Comparison of ENCODE assay signal across 8 mouse cellular contexts in genomic region chr10:34296911-34297298, GRCm38 (mm10). TPM values are rescaled to one million over a fixed set of nuclear protein-coding genes. Genes with fewer than 3 reads are reported as not detected.
DNase-seq lines count a peak whose midpoint lies in the region; ATAC-seq and TF ChIP-seq lines count a peak whose summit lies in the region.

No protein-coding gene starts in this region.

- TF ChIP-seq EP300 in CH12.LX (IDR thresholded peaks at IDR 0.05; ENCODE audit: low read length) = peak; percentile 24; the same call in 1 of the 2 replicates
- no peak for TF ChIP-seq EP300 in liver, embryonic 14.5 days (IDR thresholded peaks at IDR 0.05; ENCODE audit: low read depth)

- peak overlapping the region; percentile 81 for H3K27ac ChIP-seq in gastrocnemius, adult 2 months
- H3K27ac ChIP-seq in CH12.LX (ENCODE audit: insufficient read depth, low read depth) = no peak overlapping the region
- H3K27ac ChIP-seq in forebrain, embryonic 14.5 days (ENCODE audit: low read depth, low read length) = peak overlapping the region; percentile 77
- H3K27ac ChIP-seq in liver, embryonic 14.5 days = no peak overlapping the region

- peak; percentile 32 for ATAC-seq in forebrain, embryonic 14.5 days
- no peak for ATAC-seq in liver, embryonic 14.5 days (ENCODE audit: insufficient read depth)
- no peak for ATAC-seq in megakaryocyte-erythroid progenitor cell, adult 5-6 weeks (replicated peaks; ENCODE audit: low FRiP score, low TSS enrichment, poor library complexity, severe bottlenecking)

- 2% methylated on average over 13 of the region's 13 CpGs for WGBS in forebrain, embryonic 14.5 days
- 9% methylated on average over 13 of the region's 13 CpGs for WGBS in liver, embryonic 14.5 days (ENCODE audit: insufficient replicate concordance)

- in situ Hi-C loops in CH12.LX (cut with MboI; ENCODE audit: low pct_ligation_motif_present, low pct_unique_long_range_greater_than_20kb, low sequenced_read_pairs) = no loop called here

- no peak for TF ChIP-seq RAD21 in CH12.LX (IDR thresholded peaks at IDR 0.05; ENCODE audit: low read depth, low read length)

- no peak for TF ChIP-seq POLR2A in CH12.LX (IDR thresholded peaks at IDR 0.05; ENCODE audit: low read depth, low read length)

- intact Hi-C loops in gastrocnemius, adult 2 months (cut with DNase I) = loop anchor here (2.0 kb wide), 1 partner anchor 14 kb away; the partner anchor contains the start of gene Tspyl1
- intact Hi-C loops in gastrocnemius, postnatal 36 days (cut with DNase I) = no loop called here

- TF ChIP-seq CTCF in gastrocnemius, adult 2 months (IDR thresholded peaks at IDR 0.05) = no peak
- TF ChIP-seq CTCF in CH12.LX (conservative IDR thresholded peaks at IDR 0.05 in 1 of 2, IDR thresholded peaks at IDR 0.05 in 1 of 2; ENCODE audit: low read depth in 2 of 2, low read length in 2 of 2) = no peak
- TF ChIP-seq CTCF in liver, embryonic 14.5 days (IDR thresholded peaks at IDR 0.05; ENCODE audit: low read depth) = no peak

- H3K79me2 ChIP-seq in CH12.LX (replicated peaks; ENCODE audit: control insufficient read depth, extremely low read depth, insufficient read depth, poor library complexity, severe bottlenecking) = peaks cover 31% of the 10 kb centered on the region

- peak overlapping the region; percentile 83 for H3K9ac ChIP-seq in CH12.LX (ENCODE audit: insufficient read depth, low read depth)
- peak overlapping the region; percentile 95 for H3K9ac ChIP-seq in forebrain, embryonic 14.5 days (ENCODE audit: low read length)
- H3K9ac ChIP-seq in liver, embryonic 14.5 days (replicated peaks) = peak overlapping the region; percentile 12; the same call in 1 of the 2 replicates

- H3K9me3 ChIP-seq in CH12.LX (replicated peaks; ENCODE audit: low read length) = no peaks in the 10 kb centered on the region
- no peaks in the 10 kb centered on the region for H3K9me3 ChIP-seq in forebrain, embryonic 14.5 days (replicated peaks; ENCODE audit: control insufficient read depth, low read length)
- H3K9me3 ChIP-seq in liver, embryonic 14.5 days (ENCODE audit: control insufficient read depth, low read length) = no peaks in the 10 kb centered on the region

- DNase-seq in gastrocnemius, adult 2 months = no peak
- no peak for DNase-seq in gastrocnemius, postnatal 36 days
- no peak for DNase-seq in CH12.LX (ENCODE audit: extremely low read depth)
- no peak for DNase-seq in forebrain, embryonic 14.5 days (ENCODE audit: low spot score)
- no peak for DNase-seq in liver, embryonic 14.5 days (ENCODE audit: low read depth in 3 of 3, low spot score in 3 of 3)
- no peak for DNase-seq in ovary, postnatal 10 days (ENCODE audit: low spot score)
- no peak for DNase-seq in testis, postnatal 10 days (ENCODE audit: low spot score)

- dilution Hi-C loops in CH12.LX (cut with MboI; ENCODE audit: extremely low pct_ligation_motif_present, extremely low pct_unique_long_range_greater_than_20kb, low sequenced_read_pairs) = no loop called here

- peak overlapping the region; percentile 78 for H3K4me3 ChIP-seq in gastrocnemius, adult 2 months
- H3K4me3 ChIP-seq in CH12.LX (replicated peaks in 1 of 3; ENCODE audit: low read depth in 2 of 3, low read length in 2 of 3, poor library complexity in 1 of 3) = peak overlapping the region; percentile 51 to 83 (median 76)
- H3K4me3 ChIP-seq in forebrain, embryonic 14.5 days (ENCODE audit: low read depth, low read length) = peak overlapping the region; percentile 69
- peak overlapping the region; percentile 61 to 75 for H3K4me3 ChIP-seq in liver, embryonic 14.5 days (ENCODE audit: insufficient read depth in 1 of 2, low read depth in 2 of 2, low read length in 2 of 2)

- H3K4me1 ChIP-seq in CH12.LX (ENCODE audit: control insufficient read depth in 1 of 2, insufficient read depth in 2 of 2) = peaks cover 0 to 34% of the 10 kb centered on the region in 2 experiments; a peak in 2 of 4 replicates
- peaks cover 14% of the 10 kb centered on the region for H3K4me1 ChIP-seq in forebrain, embryonic 14.5 days (ENCODE audit: control insufficient read depth, insufficient read depth, low read length)
- H3K4me1 ChIP-seq in liver, embryonic 14.5 days (replicated peaks; ENCODE audit: control insufficient read depth in 2 of 2, insufficient read depth in 2 of 2, low read length in 1 of 2) = 0 out of 4 replicates have a peak, but pooled peaks cover 0 to 4% of the 10 kb centered on the region in 2 experiments

- peak overlapping the region; percentile 52; the same call in 1 of the 2 replicates for H3K4me2 ChIP-seq in CH12.LX (ENCODE audit: insufficient read depth, low read depth, poor library complexity, severe bottlenecking)
- H3K4me2 ChIP-seq in forebrain, embryonic 14.5 days (ENCODE audit: low read length) = peak overlapping the region; percentile 82
- peak overlapping the region; percentile 88 for H3K4me2 ChIP-seq in liver, embryonic 14.5 days (ENCODE audit: low read depth)

- H3K36me3 ChIP-seq in CH12.LX (replicated peaks in 1 of 2; ENCODE audit: control insufficient read depth in 1 of 2, insufficient read depth in 1 of 2, low read length in 1 of 2) = peaks cover 0 to 19% of the 10 kb centered on the region in 2 experiments
- no peaks in the 10 kb centered on the region for H3K36me3 ChIP-seq in forebrain, embryonic 14.5 days (ENCODE audit: control insufficient read depth, insufficient read depth, low read length)
- no peaks in the 10 kb centered on the region for H3K36me3 ChIP-seq in liver, embryonic 14.5 days (replicated peaks; ENCODE audit: control insufficient read depth, insufficient read depth, low read depth)

- no peaks in the 10 kb centered on the region for H3K27me3 ChIP-seq in CH12.LX (replicated peaks)
- no peaks in the 10 kb centered on the region for H3K27me3 ChIP-seq in forebrain, embryonic 14.5 days (replicated peaks; ENCODE audit: control insufficient read depth, insufficient read depth, low read length)
- no peaks in the 10 kb centered on the region; the same call in none of the 2 replicates for H3K27me3 ChIP-seq in liver, embryonic 14.5 days (ENCODE audit: control insufficient read depth, insufficient read depth, low read length)

TF ChIP-seq in CH12.LX, 34 proteins besides CTCF, POLR2A, EP300 and RAD21 (continues in another document):
- TF ChIP-seq ZNF384 (IDR thresholded peaks at IDR 0.05; ENCODE audit: low read depth, low read length) (no peak), IRF4 (IDR thresholded peaks at IDR 0.05; ENCODE audit: low read depth, low read length) (no peak), TCF12 (IDR thresholded peaks at IDR 0.05; ENCODE audit: low read depth, low read length) (no peak), ETS1 (conservative IDR thresholded peaks at IDR 0.05; ENCODE audit: low read depth, low read length) (no peak), CHD1 (IDR thresholded peaks at IDR 0.05; ENCODE audit: low read depth, low read length) (no peak), MXI1 (IDR thresholded peaks at IDR 0.05; ENCODE audit: low read depth, low read length) (no peak), MAFK (IDR thresholded peaks at IDR 0.05; ENCODE audit: insufficient replicate concordance, low read length) (no peak; the same call in 1 of the 2 replicates), BHLHE40 (IDR thresholded peaks at IDR 0.05; ENCODE audit: low read depth, low read length) (0 out of 2 replicates have a peak, but pooled peaks have one; percentile 14), KAT2A (IDR thresholded peaks at IDR 0.05; ENCODE audit: insufficient replicate concordance, low read length) (no peak), MAX (IDR thresholded peaks at IDR 0.05; ENCODE audit: low read length) (no peak), JUN (IDR thresholded peaks at IDR 0.05; ENCODE audit: insufficient read depth, low read depth, low read length) (no peak), UBTF (IDR thresholded peaks at IDR 0.05; ENCODE audit: low read depth, low read length) (no peak), SIN3A (IDR thresholded peaks at IDR 0.05; ENCODE audit: low read length) (no peak), ELF1 (IDR thresholded peaks at IDR 0.05; ENCODE audit: low read depth, low read length) (no peak), NRF1 (IDR thresholded peaks at IDR 0.05; ENCODE audit: low read depth, low read length) (0 out of 2 replicates have a peak, but pooled peaks have one; percentile 17), RCOR1 (conservative IDR thresholded peaks at IDR 0.05; ENCODE audit: low read depth, low read length) (no peak), MAZ (IDR thresholded peaks at IDR 0.05; ENCODE audit: low read depth, low read length) (no peak), USF2 (conservative IDR thresholded peaks at IDR 0.05; ENCODE audit: low read depth, low read length) (no peak), MEF2A (IDR thresholded peaks at IDR 0.05; ENCODE audit: borderline replicate concordance, low read depth, low read length) (no peak), USF1 (IDR thresholded peaks at IDR 0.05; ENCODE audit: low read depth, low read length) (no peak), ZKSCAN1 (IDR thresholded peaks at IDR 0.05; ENCODE audit: borderline replicate concordance, low read depth, low read length) (no peak)

RNA-seq across cellular contexts. Expression of gene Tspyl4, which starts 0.3 kb away (rescaled TPM):
- 1 to 10 TPM; 1.4 to 1.5 TPM for total RNA-seq in gastrocnemius, adult 2 months (2021)
- total RNA-seq in gastrocnemius, postnatal 36 days (2021) = 1 to 10 TPM in 1 of 2 experiments, under 1 TPM in 1; 0.99 to 1.3 TPM
- total RNA-seq in CH12.LX (2012; rRNA removed) (9.1 and 17.9 TPM in 2 replicates), CH12.LX (2014; rRNA removed) (8.7 and 9.8 TPM in 2 replicates)
- polyA plus RNA-seq in CH12.LX (2012; ENCODE audit: insufficient read length, low read depth) = 2.9 and 3.7 TPM in 2 replicates
- polyA plus RNA-seq in forebrain, embryonic 14.5 days (2014; fragmentation: Nextera tagmentation; extraction: Ambion mirVana) = 88.2 and 103 TPM in 2 replicates
- 0.29 and 0.42 TPM in 2 replicates for polyA plus RNA-seq in liver, embryonic 14.5 days (2012; rRNA removed)
- polyA plus RNA-seq in liver, embryonic 14.5 days (2014; fragmentation: Nextera tagmentation; extraction: Ambion mirVana) = 0.19 and 0.48 TPM in 2 replicates
- 0.57 and 1.3 TPM in 2 replicates for total RNA-seq in megakaryocyte-erythroid progenitor cell, adult 5-6 weeks (2014; fragmentation: Nextera tagmentation)
- total RNA-seq in megakaryocyte-erythroid progenitor cell, adult 5-6 weeks (2017) = 0.91 and 1.4 TPM in 2 replicates

RNA-seq across cellular contexts. Expression of gene Tspyl1, which starts 14.9 kb away (rescaled TPM):
- 10 to 100 TPM; 54.4 to 57.2 TPM for total RNA-seq in gastrocnemius, adult 2 months (2021)
- 10 to 100 TPM; 47.4 to 49.4 TPM for total RNA-seq in gastrocnemius, postnatal 36 days (2021)
- total RNA-seq in CH12.LX (2012; rRNA removed) (17.2 and 18.9 TPM in 2 replicates), CH12.LX (2014; rRNA removed) (23.7 and 23.8 TPM in 2 replicates)
- polyA plus RNA-seq in CH12.LX (2012; ENCODE audit: insufficient read length, low read depth) = 18.5 and 19.7 TPM in 2 replicates
- 70.6 and 75.6 TPM in 2 replicates for polyA plus RNA-seq in forebrain, embryonic 14.5 days (2014; fragmentation: Nextera tagmentation; extraction: Ambion mirVana)
- polyA plus RNA-seq in liver, embryonic 14.5 days (2012; rRNA removed) = 8.4 and 11.2 TPM in 2 replicates
- 13.0 and 13.5 TPM in 2 replicates for polyA plus RNA-seq in liver, embryonic 14.5 days (2014; fragmentation: Nextera tagmentation; extraction: Ambion mirVana)
- total RNA-seq in megakaryocyte-erythroid progenitor cell, adult 5-6 weeks (2014; fragmentation: Nextera tagmentation) = 25.1 and 29.3 TPM in 2 replicates
- 42.6 and 45.1 TPM in 2 replicates for total RNA-seq in megakaryocyte-erythroid progenitor cell, adult 5-6 weeks (2017)

Comparison
In these comparisons a context has a peak if more than half of its experiments do, and no peak if none do; other contexts are left out.
1. H3K27ac ChIP-seq: peak in gastrocnemius, adult 2 months (single experiment) and forebrain, embryonic 14.5 days (single experiment); none in CH12.LX (single experiment) and liver, embryonic 14.5 days (single experiment).
2. H3K9ac ChIP-seq: peak in every context shown above with its lines; median percentile 95 in forebrain, embryonic 14.5 days; 83 in CH12.LX; 12 in liver, embryonic 14.5 days.
3. Peak in every context shown above with its lines, with median percentiles within 50 percentile points of each other: H3K4me3 ChIP-seq and H3K4me2 ChIP-seq.